Mouse (Mus musculus): Measurements from ENCODE around the gene Fuca2.

The Fuca2 gene

GRCm38 (mm10) chr10:13500938-13501496, 1.7 kb downstream of the Fuca2 start:
- TF ChIP-seq GATA4 (IDR thresholded peaks at IDR 0.05; ENCODE audit: insufficient replicate concordance, low read length), result no peak

- no peak for TF ChIP-seq GATA4 (IDR thresholded peaks at IDR 0.05; ENCODE audit: insufficient replicate concordance, low read length)
Measured at GRCm38 (mm10) chr10:13502371-13502770, 3.0 kb downstream of the Fuca2 start.

GRCm38 (mm10) chr10:13521857-13522256, 22.5 kb downstream of the Fuca2 start:
- TF ChIP-seq GATA4 (IDR thresholded peaks at IDR 0.05; ENCODE audit: insufficient replicate concordance, low read length), result no peak

- TF ChIP-seq GATA4 (IDR thresholded peaks at IDR 0.05; ENCODE audit: insufficient replicate concordance, low read length), result no peak
Measured at GRCm38 (mm10) chr10:13528155-13528554, 28.8 kb downstream of the Fuca2 start.

- no peak for TF ChIP-seq GATA4 (IDR thresholded peaks at IDR 0.05; ENCODE audit: insufficient replicate concordance, low read length)
Measured at GRCm38 (mm10) chr10:13534751-13535150, 35.4 kb downstream of the Fuca2 start.

GRCm38 (mm10) chr10:13536706-13537105, 37.4 kb downstream of the Fuca2 start:
- TF ChIP-seq GATA4 (IDR thresholded peaks at IDR 0.05; ENCODE audit: insufficient replicate concordance, low read length), result no peak

GRCm38 (mm10) chr10:13539769-13540333, 40.5 kb downstream of the Fuca2 start:
- no peak for TF ChIP-seq GATA4 (IDR thresholded peaks at IDR 0.05; ENCODE audit: insufficient replicate concordance, low read length)

- TF ChIP-seq GATA4 (IDR thresholded peaks at IDR 0.05; ENCODE audit: insufficient replicate concordance, low read length), result no peak
Measured at GRCm38 (mm10) chr10:13541721-13542120, 42.4 kb downstream of the Fuca2 start.

GRCm38 (mm10) chr10:13552646-13553497, 53.5 kb downstream of the Fuca2 start, which contains the start of the genes Adat2 and Pex3:
Gene Adat2 (plus strand): TSS chr10:13552894.
Gene Pex3 (minus strand): TSS chr10:13553142.
- peak; percentile 61; the same call in 1 of the 2 replicates for TF ChIP-seq GATA4 (IDR thresholded peaks at IDR 0.05; ENCODE audit: insufficient replicate concordance, low read length)

- TF ChIP-seq GATA4 (IDR thresholded peaks at IDR 0.05; ENCODE audit: insufficient replicate concordance, low read length), result no peak
Measured at GRCm38 (mm10) chr10:13553498-13553985, 54.2 kb downstream of the Fuca2 start.

GRCm38 (mm10) chr10:13554316-13554715, 55.0 kb downstream of the Fuca2 start:
- no peak for TF ChIP-seq GATA4 (IDR thresholded peaks at IDR 0.05; ENCODE audit: insufficient replicate concordance, low read length)

- TF ChIP-seq GATA4 (IDR thresholded peaks at IDR 0.05; ENCODE audit: insufficient replicate concordance, low read length), result no peak
Measured at GRCm38 (mm10) chr10:13560014-13560674, 60.8 kb downstream of the Fuca2 start.

- no peak for TF ChIP-seq GATA4 (IDR thresholded peaks at IDR 0.05; ENCODE audit: insufficient replicate concordance, low read length)
Measured at GRCm38 (mm10) chr10:13564364-13565079, 65.2 kb downstream of the Fuca2 start.

GRCm38 (mm10) chr10:13565080-13565448, 65.7 kb downstream of the Fuca2 start:
- TF ChIP-seq GATA4 (IDR thresholded peaks at IDR 0.05; ENCODE audit: insufficient replicate concordance, low read length), result no peak

- no peak for TF ChIP-seq GATA4 (IDR thresholded peaks at IDR 0.05; ENCODE audit: insufficient replicate concordance, low read length)
Measured at GRCm38 (mm10) chr10:13566393-13566792, 67.1 kb downstream of the Fuca2 start.

All from liver, adult (tissue).